23 mouse cellular contexts compared by ENCODE assay signal in genomic region chr2:34815893-34816292, GRCm38 (mm10). TPM values are rescaled to one million over a fixed set of nuclear protein-coding genes. Genes with fewer than 3 reads are reported as not detected.
A peak's percentile ranks its signal among the peaks of the same experiment; 100 is the strongest.
DNase-seq lines count a peak whose midpoint lies in the region; ATAC-seq and TF ChIP-seq lines count a peak whose summit lies in the region.
"Not testable (repeated sequence)": the region's sequence is repeated elsewhere in the genome, so short reads cannot be mapped to it uniquely, and the experiment has no call there.
"Had no signal": no experiment of that assay in that cellular context is flagged by ENCODE, and none has a peak within 500 bp of the region (broad histone marks: within the 10 kb centered on the region; RNA-seq: fewer than 3 reads in every experiment).

No protein-coding gene starts in this region.

- H3K27me3 ChIP-seq in liver, embryonic 14.5 days (ENCODE audit: control insufficient read depth, insufficient read depth, low read length); liver, postnatal 0 days (ENCODE audit: insufficient read depth, low read length): not testable (repeated sequence)

- WGBS in liver, embryonic 14.5 days (ENCODE audit: insufficient replicate concordance), result 83% methylated on average over 2 of the region's 2 CpGs
- WGBS in liver, postnatal 0 days (ENCODE audit: insufficient replicate concordance), result 92% methylated on average over 2 of the region's 2 CpGs

- peak overlapping the region; percentile 54 for H3K27ac ChIP-seq in liver, embryonic 14.5 days
- H3K27ac ChIP-seq in liver, postnatal 0 days (ENCODE audit: low read depth), result peak overlapping the region; percentile 34

- H3K36me3 ChIP-seq in liver, embryonic 14.5 days (replicated peaks; ENCODE audit: control insufficient read depth, insufficient read depth, low read depth), result peaks cover 76% of the 10 kb centered on the region
- H3K36me3 ChIP-seq in liver, postnatal 0 days (replicated peaks; ENCODE audit: insufficient read depth, low read length), result peaks cover 71% of the 10 kb centered on the region

- not testable (repeated sequence) for H3K9me3 ChIP-seq in liver, embryonic 14.5 days (ENCODE audit: control insufficient read depth, low read length); liver, postnatal 0 days (ENCODE audit: low read length)

- H3K4me3 ChIP-seq in liver, embryonic 14.5 days (ENCODE audit: insufficient read depth in 1 of 2, low read depth in 2 of 2, low read length in 2 of 2); liver, postnatal 0 days (ENCODE audit: low read depth, low read length): not testable (repeated sequence)

- not testable (repeated sequence) for TF ChIP-seq CTCF in liver, embryonic 14.5 days (IDR thresholded peaks at IDR 0.05; ENCODE audit: low read depth); liver, postnatal 0 days (IDR thresholded peaks at IDR 0.05; ENCODE audit: low read depth)

- H3K9ac ChIP-seq in liver, embryonic 14.5 days (replicated peaks); liver, postnatal 0 days (replicated peaks): not testable (repeated sequence)

- DNase-seq in ES-CJ7 (ENCODE audit: low read depth, low spot score), result peak; percentile 29
- peak; percentile 54 for DNase-seq in R1 (ENCODE audit: low read depth, low spot score)
- peak; percentile 42 for DNase-seq in liver
- DNase-seq in liver, embryonic 14.5 days (ENCODE audit: low read depth in 3 of 3, low spot score in 3 of 3); liver, postnatal 0 days: not testable (repeated sequence)

- H3K4me1 ChIP-seq in liver, embryonic 14.5 days (replicated peaks; ENCODE audit: control insufficient read depth in 2 of 2, insufficient read depth in 2 of 2, low read length in 1 of 2); liver, postnatal 0 days (ENCODE audit: insufficient read depth): not testable (repeated sequence)

- H3K4me2 ChIP-seq in liver, embryonic 14.5 days (ENCODE audit: low read depth); liver, postnatal 0 days (ENCODE audit: low read depth, low read length): not testable (repeated sequence)

- ATAC-seq in erythroblast, adult 5-6 weeks (replicated peaks; ENCODE audit: low FRiP score, poor library complexity, severe bottlenecking), result peak; percentile 66; the same call in 1 of the 2 replicates
- ATAC-seq in liver, embryonic 14.5 days (ENCODE audit: insufficient read depth); liver, postnatal 0 days: not testable (repeated sequence)

- TF ChIP-seq EP300 in liver, embryonic 14.5 days (IDR thresholded peaks at IDR 0.05; ENCODE audit: low read depth); liver, postnatal 0 days (IDR thresholded peaks at IDR 0.05; ENCODE audit: low read depth): not testable (repeated sequence)

RNA-seq across cellular contexts. Expression of gene Fbxw2, which starts 10.2 kb away (rescaled TPM):
- total RNA-seq in erythroblast, adult 5-6 weeks (2015; ENCODE audit: low replicate concordance), result 104 and 121 TPM in 2 replicates
- 178 and 181 TPM in 2 replicates for total RNA-seq in erythroblast, adult 5-6 weeks (2017; ENCODE audit: low replicate concordance)
- 26.3 and 30.8 TPM in 2 replicates for polyA plus RNA-seq in liver, embryonic 14.5 days (2012; rRNA removed)
- 38.6 and 41.7 TPM in 2 replicates for polyA plus RNA-seq in liver, embryonic 14.5 days (2014; fragmentation: Nextera tagmentation; extraction: Ambion mirVana)
- 36.1 and 38.3 TPM in 2 replicates for polyA plus RNA-seq in liver, postnatal 0 days (2015; fragmentation: Nextera tagmentation; extraction: Ambion mirVana)

RNA-seq across cellular contexts. Expression of gene Rabepk, which starts 16.2 kb away (rescaled TPM):
- 1.2 and 7.1 TPM in 2 replicates for total RNA-seq in erythroblast, adult 5-6 weeks (2015; ENCODE audit: low replicate concordance)
- 10.1 and 10.2 TPM in 2 replicates for total RNA-seq in erythroblast, adult 5-6 weeks (2017; ENCODE audit: low replicate concordance)
- 12.3 and 15.3 TPM in 2 replicates for polyA plus RNA-seq in liver, embryonic 14.5 days (2012; rRNA removed)
- polyA plus RNA-seq in liver, embryonic 14.5 days (2014; fragmentation: Nextera tagmentation; extraction: Ambion mirVana), result 25.5 and 25.6 TPM in 2 replicates
- polyA plus RNA-seq in liver, postnatal 0 days (2015; fragmentation: Nextera tagmentation; extraction: Ambion mirVana), result 17.0 and 20.4 TPM in 2 replicates

RNA-seq across cellular contexts. Expression of gene Gm34653, which starts 16.9 kb away (rescaled TPM):
- total RNA-seq in erythroblast, adult 5-6 weeks (2015; ENCODE audit: low replicate concordance), result not detected in 2 replicates
- not detected in 2 replicates for total RNA-seq in erythroblast, adult 5-6 weeks (2017; ENCODE audit: low replicate concordance)
- 0.02 TPM in 1 of 2 replicates, not detected in the other for polyA plus RNA-seq in liver, embryonic 14.5 days (2012; rRNA removed)
- polyA plus RNA-seq in liver, embryonic 14.5 days (2014; fragmentation: Nextera tagmentation; extraction: Ambion mirVana), result not detected in 2 replicates
- 0.06 TPM in 1 of 2 replicates, not detected in the other for polyA plus RNA-seq in liver, postnatal 0 days (2015; fragmentation: Nextera tagmentation; extraction: Ambion mirVana)
- total RNA-seq: adrenal gland, postnatal 25 days; heart, adult 2 months; heart, postnatal 14 days; heart, postnatal 4 days had no signal
- polyA plus RNA-seq: activated CD4-positive, CD25-positive, alpha-beta regulatory T cell, adult 4 months; CD4-positive, CD25-positive, alpha-beta regulatory T cell, adult 4 months; embryonic facial prominence, embryonic 11.5 days; embryonic facial prominence, embryonic 14.5 days; forebrain, embryonic 12.5 days; forebrain, embryonic 15.5 days; heart, adult 2 months; heart, embryonic 10.5 days; heart, embryonic 13.5 days; heart, embryonic 16.5 days; hindbrain, embryonic 11.5 days; hindbrain, embryonic 14.5 days; inflammation-experienced regulatory T-cells, adult 6 months; intestine, embryonic 16.5 days had no signal

RNA-seq across cellular contexts. Expression of gene Hspa5, which starts 44.1 kb away (rescaled TPM):
- 229 and 240 TPM in 2 replicates for total RNA-seq in erythroblast, adult 5-6 weeks (2015; ENCODE audit: low replicate concordance)
- 904 and 907 TPM in 2 replicates for total RNA-seq in erythroblast, adult 5-6 weeks (2017; ENCODE audit: low replicate concordance)
- 74.0 and 253 TPM in 2 replicates for polyA plus RNA-seq in liver, embryonic 14.5 days (2012; rRNA removed)
- polyA plus RNA-seq in liver, embryonic 14.5 days (2014; fragmentation: Nextera tagmentation; extraction: Ambion mirVana), result 461 and 479 TPM in 2 replicates
- polyA plus RNA-seq in liver, postnatal 0 days (2015; fragmentation: Nextera tagmentation; extraction: Ambion mirVana), result 384 and 424 TPM in 2 replicates

RNA-seq across cellular contexts. Expression of gene Cutal, which starts 58.3 kb away (rescaled TPM):
- not detected in 2 replicates for total RNA-seq in erythroblast, adult 5-6 weeks (2015; ENCODE audit: low replicate concordance)
- not detected in 2 replicates for total RNA-seq in erythroblast, adult 5-6 weeks (2017; ENCODE audit: low replicate concordance)
- 2.6 and 4.0 TPM in 2 replicates for polyA plus RNA-seq in liver, embryonic 14.5 days (2012; rRNA removed)
- polyA plus RNA-seq in liver, embryonic 14.5 days (2014; fragmentation: Nextera tagmentation; extraction: Ambion mirVana), result 4.0 and 4.4 TPM in 2 replicates
- polyA plus RNA-seq in liver, postnatal 0 days (2015; fragmentation: Nextera tagmentation; extraction: Ambion mirVana), result 7.2 and 8.5 TPM in 2 replicates
- polyA plus RNA-seq: activated CD4-positive, CD25-positive, alpha-beta regulatory T cell, adult 4 months; CD4-positive, CD25-positive, alpha-beta regulatory T cell, adult 4 months; embryonic facial prominence, embryonic 14.5 days; forebrain, embryonic 12.5 days; hindbrain, embryonic 11.5 days; inflammation-experienced regulatory T-cells, adult 6 months had no signal
